Mouse (Mus musculus) brain, adult 2 months (tissue): ENCODE results near the gene Pnkd.
"Not testable (repeated sequence)": the region's sequence is repeated elsewhere in the genome, so short reads cannot be mapped to it uniquely, and the experiment has no call there.

Experiments used
- DNase-seq: peaks from one replicate; pipeline ENCODE4 v3.0.0; 2011; ENCODE audit warnings: low read depth, low spot score

Gene Pnkd

GRCm38 (mm10) chr1:74329899-74330431 is 45.2 kb downstream of the Pnkd start:
- peak; percentile 36 for DNase-seq

GRCm38 (mm10) chr1:74331046-74331681 is 46.4 kb downstream of the Pnkd start:
- DNase-seq, result no peak

DNA sequence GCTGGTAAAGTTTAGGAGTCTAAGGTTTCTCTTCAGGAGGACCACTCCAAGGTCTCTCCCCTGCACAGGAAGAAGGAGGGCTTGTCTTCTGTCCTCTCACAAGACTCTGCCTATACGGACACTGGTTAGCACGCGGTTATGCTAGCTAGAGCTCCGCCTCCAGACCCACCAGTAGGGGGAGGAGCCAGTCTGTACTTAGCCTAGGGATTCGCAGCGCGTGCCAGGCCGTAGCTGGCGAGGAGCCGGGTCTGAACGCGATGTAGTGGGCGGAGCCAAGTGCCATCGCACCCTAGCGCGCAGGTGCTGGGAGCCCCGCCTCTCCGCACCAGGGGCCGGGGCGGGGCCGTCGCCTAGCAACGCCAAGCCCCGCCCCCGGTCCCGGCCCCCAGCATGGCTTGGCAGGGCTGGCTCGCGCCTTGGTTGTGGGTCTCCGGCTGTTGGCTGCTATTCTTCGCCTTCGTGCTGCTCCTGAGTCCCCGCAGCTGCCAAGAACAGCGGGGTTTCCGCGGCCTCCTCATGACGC is 47.6 kb downstream of the Pnkd start:
- peak; percentile 98 for DNase-seq

DNA sequence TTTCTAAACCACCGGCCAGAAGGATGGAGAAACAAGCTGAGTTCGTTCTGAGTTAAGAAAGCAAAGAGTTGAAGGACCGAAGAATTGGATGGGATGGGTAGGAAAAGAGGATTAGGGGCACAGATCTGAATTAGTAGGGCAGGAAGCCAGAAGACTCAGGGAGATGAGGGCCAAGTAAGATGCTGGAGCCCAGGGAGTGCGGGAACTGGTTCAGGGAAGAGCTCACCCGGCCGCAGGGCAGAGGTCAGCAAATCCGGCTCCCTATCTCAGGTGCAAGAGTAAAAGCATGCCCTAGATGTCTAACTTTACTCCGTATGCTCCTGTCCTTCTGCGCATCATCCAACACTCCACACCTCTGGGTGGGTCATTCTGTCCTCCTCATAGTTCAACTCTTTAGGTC is 48.2 kb downstream of the Pnkd start:
- peak; percentile 55 for DNase-seq

- DNase-seq, result no peak
These were observed 49.9 kb downstream of the Pnkd start for GRCm38 (mm10) chr1:74334607-74335006.

GRCm38 (mm10) chr1:74335033-74335432 is 50.3 kb downstream of the Pnkd start:
- no peak for DNase-seq

DNA sequence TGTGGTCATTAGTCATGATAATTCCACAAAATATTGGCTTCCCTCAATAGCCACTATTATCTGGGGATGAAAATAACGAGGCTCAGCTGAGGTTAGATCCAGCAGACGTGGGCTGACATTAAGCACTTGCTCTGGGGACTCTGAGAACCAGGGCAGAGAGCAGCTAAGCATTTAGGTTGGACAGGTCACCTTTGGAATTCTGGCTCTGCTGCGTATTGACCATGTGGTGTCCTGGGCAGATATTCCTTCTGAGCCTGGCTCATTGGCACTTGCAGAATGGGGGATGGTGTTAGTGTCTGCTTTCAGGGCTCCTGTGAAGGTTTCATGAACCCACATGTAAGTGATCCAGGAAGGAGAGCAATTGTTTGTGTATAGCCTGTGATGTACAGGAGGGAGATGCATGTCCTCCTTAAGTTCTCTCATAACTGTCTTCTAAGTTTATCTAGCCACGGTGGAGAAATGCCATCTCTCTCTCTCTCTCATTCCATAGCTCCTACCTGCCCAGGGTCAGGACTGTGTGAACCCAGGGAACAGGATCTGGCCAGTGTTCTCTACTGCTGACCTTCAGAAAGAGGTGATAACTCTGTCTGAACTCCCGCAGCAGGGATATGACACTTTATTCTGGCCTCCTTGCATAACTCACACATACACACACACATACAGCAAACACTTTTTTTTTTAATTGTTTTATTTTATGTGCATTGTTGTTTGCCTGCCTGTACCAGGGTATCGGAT is 50.9 kb downstream of the Pnkd start:
- DNase-seq, result peak; percentile 76

DNA sequence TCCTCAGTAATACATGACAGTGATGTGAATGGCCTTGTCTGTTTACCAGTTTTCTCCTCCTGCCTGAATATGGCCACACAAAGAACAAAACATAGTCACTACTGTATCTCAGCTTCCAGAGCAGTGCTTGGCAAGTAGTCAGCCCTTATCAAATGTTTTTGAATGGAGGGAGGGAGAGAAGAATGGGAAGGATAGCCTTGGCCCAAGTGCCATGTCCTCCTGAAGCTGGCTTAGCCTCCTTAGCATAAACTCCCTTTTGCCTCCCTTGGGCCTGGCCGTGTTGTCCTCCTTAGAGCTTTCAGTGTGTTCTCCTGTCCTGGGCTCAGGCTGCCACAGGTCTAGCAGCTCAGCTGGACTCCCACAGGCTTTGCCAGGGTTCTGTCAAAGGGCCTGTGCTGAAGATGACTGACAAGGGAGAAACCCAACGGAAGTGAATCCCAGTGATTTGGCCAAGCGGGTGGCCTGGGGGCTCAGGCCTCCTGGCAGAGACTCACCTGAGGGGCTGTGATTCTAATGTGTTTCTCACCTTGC is 52.6 kb downstream of the Pnkd start:
- DNase-seq, result peak; percentile 39

GRCm38 (mm10) chr1:74338013-74338412 is 53.3 kb downstream of the Pnkd start:
- DNase-seq, result no peak

- no peak for DNase-seq
These were observed 53.9 kb downstream of the Pnkd start for GRCm38 (mm10) chr1:74338626-74339025.

DNA sequence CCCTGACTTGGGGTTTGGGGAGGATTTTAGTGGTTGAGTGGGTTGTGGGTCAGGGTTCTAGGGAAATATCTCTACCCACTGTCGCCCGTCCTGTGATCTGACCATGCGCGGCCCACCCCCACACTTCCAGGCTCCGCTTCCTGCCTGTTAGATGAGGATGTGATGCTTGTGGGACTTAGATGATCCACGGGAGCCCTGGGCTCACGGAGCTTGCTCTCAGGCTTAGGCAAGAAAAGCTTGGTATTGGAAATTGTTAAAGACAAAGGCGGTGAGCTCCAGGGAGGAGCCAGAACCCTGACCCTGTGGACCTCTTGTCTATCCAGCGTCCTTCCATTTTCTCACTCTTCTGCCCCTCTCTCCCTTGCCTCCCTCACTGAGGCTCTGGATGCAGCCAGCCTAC is 55.2 kb downstream of the Pnkd start:
- DNase-seq, result no peak

DNA sequence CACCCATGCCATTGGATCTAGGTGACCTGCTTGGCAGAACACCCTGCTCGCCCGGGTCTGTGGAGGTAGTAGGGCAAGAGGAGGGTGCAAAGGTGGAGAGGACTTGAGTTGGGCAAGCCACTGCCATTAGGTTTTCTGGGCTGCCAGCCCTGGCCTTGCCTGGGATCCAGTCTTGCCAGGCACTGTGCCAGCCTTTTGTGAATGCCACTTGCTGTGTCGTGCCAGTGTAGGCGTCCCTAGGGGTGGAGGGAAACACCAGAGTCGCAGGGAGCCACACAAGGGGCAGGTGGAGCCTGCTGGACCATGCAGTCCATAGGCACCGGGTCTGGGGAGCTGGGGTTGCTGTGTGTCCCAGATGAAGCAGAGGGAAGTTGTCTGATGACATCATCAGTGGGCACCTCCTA is 55.6 kb downstream of the Pnkd start:
- DNase-seq, result peak; percentile 65

DNA sequence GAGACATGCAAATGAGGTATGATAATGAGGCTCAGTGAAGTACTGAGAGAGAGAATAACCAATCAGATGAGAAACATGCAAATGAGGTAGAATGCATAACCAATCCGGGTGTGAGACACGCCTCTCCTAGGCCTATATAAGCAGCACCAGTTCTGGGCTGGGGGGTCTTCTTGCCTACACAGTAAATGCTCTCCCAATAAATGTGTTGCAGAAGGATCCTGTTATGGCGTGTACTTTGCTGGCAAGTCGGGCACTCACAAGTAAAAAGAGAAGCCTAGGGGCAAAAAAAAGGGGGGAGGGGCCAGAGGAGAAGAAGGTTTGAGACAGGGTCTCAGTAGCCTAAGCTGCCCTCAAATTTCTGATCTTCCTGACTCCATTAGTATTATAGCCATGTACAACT is 56.3 kb downstream of the Pnkd start:
- not testable (repeated sequence) for DNase-seq

DNA sequence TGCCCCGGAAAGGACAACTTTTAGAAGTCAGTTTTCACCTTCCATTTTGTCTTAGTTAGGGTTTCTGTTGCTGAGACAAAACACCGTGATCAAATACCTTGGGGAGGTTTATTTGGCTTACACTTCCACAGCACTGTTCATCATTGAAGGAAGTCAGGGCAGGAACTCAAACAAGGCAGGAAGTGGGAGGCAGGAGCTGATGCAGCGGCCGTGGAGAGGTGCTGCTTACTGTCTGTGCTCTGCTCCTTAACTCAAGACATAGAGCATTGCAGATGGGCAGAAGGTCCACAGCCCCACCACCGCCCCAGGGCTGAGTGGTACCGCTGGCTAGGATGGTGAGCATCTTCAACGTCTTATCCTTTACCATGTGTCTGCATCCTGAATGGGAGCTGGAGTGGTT is 57.2 kb downstream of the Pnkd start:
- DNase-seq, result peak; percentile 33

DNA sequence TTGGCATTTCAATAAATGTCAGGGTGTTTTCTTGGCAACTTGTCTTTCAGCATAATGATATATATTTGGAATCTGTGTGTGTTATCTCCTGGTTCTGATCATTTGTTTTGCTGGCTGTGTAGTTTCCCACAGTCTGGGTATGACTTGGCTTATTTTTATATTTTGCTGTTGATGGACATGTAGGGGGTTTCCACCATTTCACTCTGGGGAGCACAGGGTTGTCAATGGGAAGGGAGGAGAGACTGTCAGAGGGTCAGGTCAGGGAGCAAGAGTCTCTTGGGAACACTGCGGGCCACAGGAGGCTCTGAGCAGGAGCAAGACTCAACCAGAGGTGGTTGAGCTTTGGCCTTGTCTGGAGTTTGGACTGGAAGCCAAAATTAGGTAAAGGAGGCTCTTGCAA is 57.6 kb downstream of the Pnkd start:
- no peak for DNase-seq

DNA sequence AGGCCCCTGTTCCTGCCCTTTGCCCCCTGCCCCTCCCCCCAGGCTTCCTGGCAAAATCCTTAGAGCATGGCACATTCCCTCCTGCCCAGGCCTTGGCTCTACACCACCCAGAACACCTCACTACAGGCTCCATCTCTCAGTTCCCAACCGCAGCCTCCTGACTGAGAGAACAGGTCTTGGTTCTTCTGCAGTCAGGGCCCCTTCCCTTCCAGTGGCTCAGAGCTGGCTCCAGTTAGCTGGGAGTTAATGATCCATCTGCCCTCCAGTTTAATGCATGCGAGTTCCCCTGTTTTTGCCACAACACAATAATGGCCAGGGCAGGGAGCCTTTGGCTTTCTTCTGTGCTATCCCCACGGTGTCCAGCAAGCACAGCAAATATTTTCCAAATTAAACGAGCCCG is 58.4 kb downstream of the Pnkd start:
- no peak for DNase-seq

- DNase-seq, result no peak
These were observed 59.6 kb downstream of the Pnkd start for GRCm38 (mm10) chr1:74344163-74344916.

GRCm38 (mm10) chr1:74351185-74351769 is 66.5 kb downstream of the Pnkd start:
- DNase-seq, result no peak

DNA sequence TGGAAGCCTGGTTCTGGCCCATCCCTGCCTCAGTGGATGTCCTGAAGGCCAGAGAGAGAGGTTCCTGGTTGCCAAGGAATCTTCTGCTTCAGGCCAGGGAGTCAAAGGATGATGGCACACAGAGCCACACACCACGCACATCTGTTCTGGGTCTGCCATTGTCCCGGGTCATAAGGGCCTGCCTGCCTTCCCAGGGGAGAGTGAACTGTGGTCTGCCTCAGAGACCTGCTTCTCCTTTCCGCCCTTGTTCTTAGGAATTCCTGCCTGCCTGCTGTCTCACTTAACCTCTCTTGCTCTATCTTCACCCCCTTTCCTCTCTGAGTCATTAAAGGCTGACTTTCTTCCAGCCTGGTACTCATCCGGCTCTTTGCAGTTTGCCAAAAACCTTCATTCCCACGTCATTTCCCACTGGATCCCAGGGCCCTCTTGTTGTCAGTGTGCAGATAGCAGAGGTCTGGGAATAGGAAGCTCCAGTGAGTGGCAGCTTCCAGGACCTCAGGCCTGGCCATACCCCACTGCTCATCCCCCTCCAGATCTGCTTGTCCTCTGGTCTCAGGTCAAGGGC is 67.9 kb downstream of the Pnkd start:
- DNase-seq, result no peak

- DNase-seq, result no peak
These were observed 68.9 kb downstream of the Pnkd start for GRCm38 (mm10) chr1:74353453-74354229.
